Mouse (Mus musculus) MEL (cell line): ENCODE data around the gene Scel. TPM values are rescaled to one million over a fixed set of nuclear protein-coding genes. Genes with fewer than 3 reads are reported as not detected.

ENCODE experiments used
- DNase-seq: peaks from one replicate; pipeline ENCODE4 v3.0.0; 2011; ENCODE audit warnings: low read depth, low spot score
- H3K27ac ChIP-seq: 2 replicates; pipeline ENCODE4 v1.5.1; 2012; ENCODE audit warnings: low read depth, mild to moderate bottlenecking, control low read depth, low read length, moderate library complexity; ENCODE audit not compliant: control insufficient read depth
- H3K27me3 ChIP-seq, 2 experiments: fragments of 150-350 bp in 1 of 2; sonication (generic) in 1 of 2; 2 replicates each; pipeline ENCODE4 v1.6.1; 2012; ENCODE audit warnings: low read length in 2 of 2, mild to moderate bottlenecking in 2 of 2, improper control_type of control experiment in 1 of 2, moderate library complexity in 1 of 2; ENCODE audit not compliant: insufficient read depth in 2 of 2, control insufficient read depth in 1 of 2
- H3K36me3 ChIP-seq, 2 experiments: 2 replicates each; pipeline ENCODE4 v1.6.1; 2012 to 2014; ENCODE audit warnings: low read length in 2 of 2, improper control_type of control experiment in 1 of 2, inconsistent platforms in 1 of 2, mild to moderate bottlenecking in 1 of 2; ENCODE audit not compliant: insufficient read depth in 2 of 2, control insufficient read depth in 1 of 2
- H3K4me1 ChIP-seq, 2 experiments: fragments of 150-350 bp in 1 of 2; sonication (generic) in 1 of 2; 2 replicates each; pipeline ENCODE4 v1.6.1; 2012; ENCODE audit warnings: low read length in 2 of 2, improper control_type of control experiment in 1 of 2, mild to moderate bottlenecking in 1 of 2; ENCODE audit not compliant: insufficient read depth in 2 of 2, control insufficient read depth in 1 of 2
- H3K4me3 ChIP-seq, 2 experiments: fragments of 150-350 bp in 1 of 2; sonication (generic) in 1 of 2; 2 replicates each; pipeline ENCODE4 v1.5.1; 2012; ENCODE audit warnings: low read depth in 2 of 2, low read length in 2 of 2, mild to moderate bottlenecking in 2 of 2, moderate library complexity in 2 of 2, control low read depth in 1 of 2, improper control_type of control experiment in 1 of 2; ENCODE audit not compliant: control insufficient read depth in 1 of 2, insufficient read depth in 1 of 2
- H3K79me2 ChIP-seq: 2 replicates; pipeline ENCODE4 v1.6.1; 2012; ENCODE audit warnings: mild to moderate bottlenecking, low read length, moderate library complexity; ENCODE audit not compliant: control insufficient read depth, poor library complexity, insufficient read depth
- H3K9ac ChIP-seq: 2 replicates; pipeline ENCODE4 v1.6.1; 2012; ENCODE audit warnings: low read depth, mild to moderate bottlenecking, control low read depth, low read length, moderate library complexity; ENCODE audit not compliant: control insufficient read depth, poor library complexity, severe bottlenecking
- H3K9me3 ChIP-seq: fragments of 150-350 bp; sonication (generic); replicated peaks from 2 replicates; pipeline ENCODE4 v1.6.1; 2012; ENCODE audit warnings: mild to moderate bottlenecking, low read length, improper control_type of control experiment, moderate library complexity; ENCODE audit not compliant: insufficient read depth
- BHLHE40 ChIP-seq: IDR thresholded peaks from 2 replicates; pipeline ENCODE4 v1.6.1; 2012; ENCODE audit warnings: low read depth, mild to moderate bottlenecking, inconsistent platforms, low read length, improper control_type of control experiment, borderline replicate concordance
- CHD1 ChIP-seq: IDR thresholded peaks from 2 replicates; pipeline ENCODE4 v1.6.1; 2012; ENCODE audit warnings: low read depth, mild to moderate bottlenecking, inconsistent platforms, low read length, improper control_type of control experiment
- CTCF ChIP-seq, 3 experiments: IDR thresholded peaks in 2 of 3; conservative IDR thresholded peaks in 1 of 3; 2 replicates each; pipeline ENCODE4 v1.5.1; 2011 to 2012; ENCODE audit warnings: low read length in 3 of 3, low read depth in 2 of 3, mild to moderate bottlenecking in 2 of 3, improper control_type of control experiment in 1 of 3, inconsistent platforms in 1 of 3, mixed read lengths in 1 of 3, moderate library complexity in 1 of 3; ENCODE audit not compliant: control insufficient read depth in 1 of 3, insufficient read depth in 1 of 3, poor library complexity in 1 of 3, severe bottlenecking in 1 of 3
- E2F4 ChIP-seq: IDR thresholded peaks from 2 replicates; pipeline ENCODE4 v1.6.1; 2011; ENCODE audit warnings: low read depth, low read length, improper control_type of control experiment, borderline replicate concordance
- ELF1 ChIP-seq: IDR thresholded peaks from 2 replicates; pipeline ENCODE4 v1.6.1; 2014; ENCODE audit warnings: low read depth, mild to moderate bottlenecking, inconsistent platforms, low read length, improper control_type of control experiment, moderate library complexity
- EP300 ChIP-seq, 2 experiments: IDR thresholded peaks; 2 replicates each; pipeline ENCODE4 v1.6.1; 2011; ENCODE audit warnings: improper control_type of control experiment in 2 of 2, low read length in 2 of 2, low read depth in 1 of 2, mild to moderate bottlenecking in 1 of 2
- GABPA ChIP-seq: IDR thresholded peaks from 2 replicates; pipeline ENCODE4 v1.6.1; 2012; ENCODE audit warnings: low read depth, mild to moderate bottlenecking, inconsistent platforms, low read length, improper control_type of control experiment, moderate library complexity
- GATA1 ChIP-seq: IDR thresholded peaks from 2 replicates; pipeline ENCODE4 v1.6.1; 2011; ENCODE audit warnings: low read depth, low read length, improper control_type of control experiment
- JUND ChIP-seq: IDR thresholded peaks from 2 replicates; pipeline ENCODE4 v1.6.1; 2011; ENCODE audit warnings: low read depth, mild to moderate bottlenecking, improper control_type of control experiment, low read length
- KAT2A ChIP-seq: conservative IDR thresholded peaks from 2 replicates; pipeline ENCODE4 v1.6.1; 2012; ENCODE audit warnings: low read depth, low read length, improper control_type of control experiment, inconsistent platforms
- MAX ChIP-seq: IDR thresholded peaks from 2 replicates; pipeline ENCODE4 v1.6.1; 2011; ENCODE audit warnings: low read length, improper control_type of control experiment
- MAZ ChIP-seq: IDR thresholded peaks from 2 replicates; pipeline ENCODE4 v1.6.1; 2012; ENCODE audit warnings: low read depth, mild to moderate bottlenecking, inconsistent platforms, low read length, improper control_type of control experiment
- MEF2A ChIP-seq: IDR thresholded peaks from 2 replicates; pipeline ENCODE4 v1.6.1; 2014; ENCODE audit warnings: low read depth, mild to moderate bottlenecking, inconsistent platforms, low read length, improper control_type of control experiment; ENCODE audit not compliant: poor library complexity, insufficient replicate concordance, severe bottlenecking; ENCODE audit errors: extremely low read depth
- MXI1 ChIP-seq: IDR thresholded peaks from 2 replicates; pipeline ENCODE4 v1.6.1; 2011; ENCODE audit warnings: mild to moderate bottlenecking, low read depth, low read length, improper control_type of control experiment
- MYB ChIP-seq: IDR thresholded peaks from 2 replicates; pipeline ENCODE4 v1.6.1; 2011; ENCODE audit warnings: mild to moderate bottlenecking, low read depth, low read length, improper control_type of control experiment
- NRF1 ChIP-seq: IDR thresholded peaks from 2 replicates; pipeline ENCODE4 v1.6.1; 2014; ENCODE audit warnings: low read depth, mild to moderate bottlenecking, inconsistent platforms, low read length, improper control_type of control experiment, moderate library complexity; ENCODE audit not compliant: poor library complexity, insufficient read depth, severe bottlenecking
- POLR2A ChIP-seq, 2 experiments: IDR thresholded peaks; 2 replicates each; pipeline ENCODE4 v1.6.1; 2011 to 2012; ENCODE audit warnings: low read length in 2 of 2, mild to moderate bottlenecking in 2 of 2, control low read depth in 1 of 2, improper control_type of control experiment in 1 of 2, low read depth in 1 of 2, moderate library complexity in 1 of 2; ENCODE audit not compliant: control insufficient read depth in 1 of 2, insufficient read depth in 1 of 2, poor library complexity in 1 of 2
- POLR2AphosphoS5 ChIP-seq: IDR thresholded peaks from 2 replicates; pipeline ENCODE4 v1.6.1; 2012; ENCODE audit warnings: low read depth, borderline replicate concordance, mild to moderate bottlenecking, inconsistent platforms, low read length, moderate library complexity, mixed read lengths
- RAD21 ChIP-seq: IDR thresholded peaks from 2 replicates; pipeline ENCODE4 v1.6.1; 2011; ENCODE audit warnings: mild to moderate bottlenecking, low read depth, low read length, improper control_type of control experiment
- RCOR1 ChIP-seq: IDR thresholded peaks from 2 replicates; pipeline ENCODE4 v1.6.1; 2012; ENCODE audit warnings: low read depth, mild to moderate bottlenecking, inconsistent platforms, low read length, improper control_type of control experiment
- TBP ChIP-seq: IDR thresholded peaks from 2 replicates; pipeline ENCODE4 v1.8.0; 2011; ENCODE audit warnings: low read depth, low read length, improper control_type of control experiment
- TCF12 ChIP-seq: IDR thresholded peaks from 2 replicates; pipeline ENCODE4 v1.6.1; 2014; ENCODE audit warnings: low read depth, mild to moderate bottlenecking, inconsistent platforms, low read length, improper control_type of control experiment, moderate library complexity
- USF1 ChIP-seq: IDR thresholded peaks from 2 replicates; pipeline ENCODE4 v1.6.1; 2014; ENCODE audit warnings: low read depth, mild to moderate bottlenecking, inconsistent platforms, low read length, improper control_type of control experiment, moderate library complexity
- USF2 ChIP-seq, 2 experiments: IDR thresholded peaks; 2 replicates each; pipeline ENCODE4 v1.6.1; 2011 to 2012; ENCODE audit warnings: improper control_type of control experiment in 2 of 2, low read length in 2 of 2, borderline replicate concordance in 1 of 2, inconsistent platforms in 1 of 2, low read depth in 1 of 2, mild to moderate bottlenecking in 1 of 2; ENCODE audit not compliant: insufficient read depth in 1 of 2
- ZC3H11A ChIP-seq: IDR thresholded peaks from 2 replicates; pipeline ENCODE4 v1.6.1; 2012; ENCODE audit warnings: low read depth, mild to moderate bottlenecking, inconsistent platforms, low read length, improper control_type of control experiment
- polyA plus RNA-seq, 2 experiments: library from polyadenylated mRNA; stranded (reverse) in 1 of 2; unstranded in 1 of 2; fragments of >175 nt in 1 of 2; fragments of >200 nt in 1 of 2; gene quantifications; 2 replicates each; pipeline versions ENCODE4 v1.2.1 to v1.2.4; 2012; ENCODE audit warnings: low replicate concordance in 2 of 2, low read depth in 1 of 2; ENCODE audit not compliant: insufficient read length in 2 of 2, insufficient read depth in 1 of 2, missing spikeins in 1 of 2
- total RNA-seq: library from RNA; depleted of rRNA; stranded (reverse); fragments of 300-350 nt; gene quantifications from 2 replicates; pipeline ENCODE4 v1.2.3, GENCODE M21; 2012

Scel gene
- total and polyA plus RNA-seq, 3 experiments = not detected

DNA sequence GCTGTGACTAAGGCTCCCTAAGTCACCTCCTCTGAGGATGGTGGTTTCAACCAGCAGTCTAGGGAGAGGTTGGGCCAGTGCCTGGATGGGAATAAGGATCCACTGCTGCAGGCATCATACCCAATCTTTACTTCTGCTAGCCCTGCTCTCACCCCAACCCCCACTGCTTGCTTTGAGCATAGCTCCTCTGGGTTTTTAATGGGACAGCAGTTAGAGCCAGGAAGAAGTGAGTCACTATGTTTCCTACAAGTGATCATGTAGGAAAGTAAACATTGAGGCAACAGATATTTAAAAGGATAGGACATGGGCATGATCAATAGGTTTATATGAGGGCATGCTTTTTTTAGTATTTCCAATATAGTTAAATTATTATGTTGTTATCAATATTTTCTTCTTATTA, 63.9 kb downstream of the Scel start:
- no peaks in the 10 kb centered on the region for H3K79me2 ChIP-seq
- no peaks in the 10 kb centered on the region for H3K36me3 ChIP-seq
- TF ChIP-seq RAD21 (no peak), MYB (no peak), POLR2AphosphoS5 (no peak), CTCF (IDR thresholded peaks at IDR 0.05 in 2 of 3, conservative IDR thresholded peaks at IDR 0.05 in 1 of 3; ENCODE audit: control insufficient read depth in 1 of 3, insufficient read depth in 1 of 3, low read depth in 2 of 3, low read length in 3 of 3, poor library complexity in 1 of 3, severe bottlenecking in 1 of 3) (no peak), CHD1 (no peak), EP300 (IDR thresholded peaks at IDR 0.05; ENCODE audit: low read depth in 1 of 2, low read length in 2 of 2) (no peak), RCOR1 (no peak), USF2 (IDR thresholded peaks at IDR 0.05; ENCODE audit: borderline replicate concordance in 1 of 2, insufficient read depth in 1 of 2, low read depth in 1 of 2, low read length in 2 of 2) (no peak), MXI1 (no peak), KAT2A (no peak), GABPA (no peak), POLR2A (IDR thresholded peaks at IDR 0.05; ENCODE audit: control insufficient read depth in 1 of 2, insufficient read depth in 1 of 2, low read depth in 1 of 2, low read length in 2 of 2, poor library complexity in 1 of 2) (no peak), E2F4 (no peak), TCF12 (no peak), BHLHE40 (no peak)
- no peaks in the 10 kb centered on the region for H3K9me3 ChIP-seq
- H3K9ac ChIP-seq = no peak overlapping the region
- H3K4me1 ChIP-seq = no peaks in the 10 kb centered on the region
- no peak overlapping the region for H3K27ac ChIP-seq
- DNase-seq = no peak
- H3K4me3 ChIP-seq = no peak overlapping the region
- H3K27me3 ChIP-seq = no peaks in the 10 kb centered on the region

DNA sequence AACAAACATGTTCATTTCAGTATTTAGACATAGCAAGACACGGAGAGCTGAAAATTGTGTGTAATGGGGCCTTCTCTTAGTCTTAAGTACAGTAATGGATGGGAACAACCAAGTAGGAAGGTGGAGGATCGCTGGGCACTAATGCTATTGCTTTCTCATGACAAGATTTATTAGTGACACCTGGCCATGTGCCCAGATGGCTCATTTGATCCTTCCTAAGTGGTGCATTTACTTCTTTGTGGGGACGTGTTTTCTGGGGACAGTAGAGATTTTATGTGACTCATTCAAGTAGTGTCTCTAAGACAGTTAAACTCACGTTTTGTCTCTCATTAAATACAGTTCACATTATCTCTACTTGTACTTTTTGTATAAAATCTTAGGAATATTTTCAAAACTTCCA, 73.5 kb downstream of the Scel start:
- H3K9ac ChIP-seq = no peak overlapping the region
- H3K36me3 ChIP-seq = no peaks in the 10 kb centered on the region
- no peaks in the 10 kb centered on the region for H3K79me2 ChIP-seq
- no peak for DNase-seq
- TF ChIP-seq EP300 (IDR thresholded peaks at IDR 0.05; ENCODE audit: low read depth in 1 of 2, low read length in 2 of 2) = no peak
- no peak for TF ChIP-seq MXI1
- TF ChIP-seq USF1 = no peak
- no peak for TF ChIP-seq BHLHE40
- no peak for TF ChIP-seq USF2 (IDR thresholded peaks at IDR 0.05; ENCODE audit: borderline replicate concordance in 1 of 2, insufficient read depth in 1 of 2, low read depth in 1 of 2, low read length in 2 of 2)
- TF ChIP-seq MAX = no peak
- TF ChIP-seq MYB = no peak
- no peak for TF ChIP-seq JUND
- TF ChIP-seq MAZ = no peak
- no peak for TF ChIP-seq ELF1
- no peak for TF ChIP-seq NRF1
- no peak for TF ChIP-seq GABPA
- TF ChIP-seq MEF2A = no peak
- TF ChIP-seq RCOR1 = no peak
- no peak for TF ChIP-seq CHD1
- no peak for TF ChIP-seq ZC3H11A
- TF ChIP-seq GATA1 = no peak
- TF ChIP-seq KAT2A = no peak
- no peak for TF ChIP-seq TBP
- no peak overlapping the region for H3K4me3 ChIP-seq
- no peak overlapping the region for H3K27ac ChIP-seq
- H3K4me1 ChIP-seq = no peaks in the 10 kb centered on the region
- H3K9me3 ChIP-seq = no peaks in the 10 kb centered on the region
- H3K27me3 ChIP-seq = no peaks in the 10 kb centered on the region
